Mouse (Mus musculus): ENCODE data around the gene Plekhj1.

GRCm38 (mm10) chr10:80829359-80830278, 31.2 kb upstream of the Plekhj1 start:
- TF ChIP-seq CTCF (IDR thresholded peaks at IDR 0.05), result no peak
- TF ChIP-seq EP300 (IDR thresholded peaks at IDR 0.05), result no peak

All from lung, postnatal 0 days (tissue).